Mouse (Mus musculus): ENCODE data around the gene Fyttd1. TPM values are rescaled to one million over a fixed set of nuclear protein-coding genes. Genes with fewer than 3 reads are reported as not detected.

The Fyttd1 gene
- not detected in 2 replicates for polyA plus RNA-seq (2012; ENCODE audit: insufficient read depth, insufficient read length, low replicate concordance, missing spikeins)

GRCm38 (mm10) chr16:32877343-32878156, at the start of gene Fyttd1, which contains the start of gene Rubcn:
Gene Fyttd1 (plus strand): TSS chr16:32877500.
Gene Rubcn (minus strand): TSS chr16:32877766.
- Histone ChIP-seq H3K4me3 (ENCODE audit: insufficient read depth, low read depth, low read length) (peak within 1 kb of the TSS; percentile 79), H3K4me1 (ENCODE audit: control insufficient read depth, insufficient read depth, low read length) (peaks cover 10% of the 10 kb centered on the region), H3K27ac (ENCODE audit: insufficient read depth, low read depth, low read length) (peak within 1 kb of the TSS; percentile 55)
- under 1% methylated on average over 79 of the region's 83 CpGs for WGBS
- no peak for TF ChIP-seq CTCF (IDR thresholded peaks at IDR 0.05; ENCODE audit: insufficient read depth, low read depth, low read length)
- TF ChIP-seq POLR2A (IDR thresholded peaks at IDR 0.05; ENCODE audit: insufficient read depth, low read depth, low read length), result peak; percentile 86

- TF ChIP-seq CTCF (IDR thresholded peaks at IDR 0.05; ENCODE audit: insufficient read depth, low read depth, low read length) (no peak), POLR2A (IDR thresholded peaks at IDR 0.05; ENCODE audit: insufficient read depth, low read depth, low read length) (no peak)
- 93% methylated on average over 11 of the region's 11 CpGs for WGBS
- H3K27ac ChIP-seq (ENCODE audit: insufficient read depth, low read depth, low read length), result no peak overlapping the region
- no peak overlapping the region for H3K4me3 ChIP-seq (ENCODE audit: insufficient read depth, low read depth, low read length)
- peaks cover 13% of the 10 kb centered on the region for H3K4me1 ChIP-seq (ENCODE audit: control insufficient read depth, insufficient read depth, low read length)
These were observed 48.2 kb upstream of the Fyttd1 start for GRCm38 (mm10) chr16:32829104-32829503.

GRCm38 (mm10) chr16:32831501-32831900, 45.8 kb upstream of the Fyttd1 start:
- Histone ChIP-seq H3K27ac (ENCODE audit: insufficient read depth, low read depth, low read length) (no peak overlapping the region), H3K4me1 (ENCODE audit: control insufficient read depth, insufficient read depth, low read length) (peaks cover 24% of the 10 kb centered on the region), H3K4me3 (ENCODE audit: insufficient read depth, low read depth, low read length) (no peak overlapping the region)
- 43% methylated on average over 4 of the region's 4 CpGs for WGBS
- TF ChIP-seq POLR2A (IDR thresholded peaks at IDR 0.05; ENCODE audit: insufficient read depth, low read depth, low read length), result no peak
- TF ChIP-seq CTCF (IDR thresholded peaks at IDR 0.05; ENCODE audit: insufficient read depth, low read depth, low read length), result no peak

GRCm38 (mm10) chr16:32847103-32847502, 30.2 kb upstream of the Fyttd1 start:
- WGBS, result 80% methylated on average over 11 of the region's 11 CpGs
- H3K4me1 ChIP-seq (ENCODE audit: control insufficient read depth, insufficient read depth, low read length), result peaks cover 8% of the 10 kb centered on the region; the same call in 1 of the 2 replicates
- no peak overlapping the region for H3K27ac ChIP-seq (ENCODE audit: insufficient read depth, low read depth, low read length)
- TF ChIP-seq POLR2A (IDR thresholded peaks at IDR 0.05; ENCODE audit: insufficient read depth, low read depth, low read length) (no peak), CTCF (IDR thresholded peaks at IDR 0.05; ENCODE audit: insufficient read depth, low read depth, low read length) (no peak)
- H3K4me3 ChIP-seq (ENCODE audit: insufficient read depth, low read depth, low read length), result no peak overlapping the region

GRCm38 (mm10) chr16:32849042-32849830, 28.1 kb upstream of the Fyttd1 start:
- Histone ChIP-seq H3K27ac (ENCODE audit: insufficient read depth, low read depth, low read length) (no peak overlapping the region), H3K4me1 (ENCODE audit: control insufficient read depth, insufficient read depth, low read length) (peaks cover 13% of the 10 kb centered on the region), H3K4me3 (ENCODE audit: insufficient read depth, low read depth, low read length) (no peak overlapping the region)
- 89% methylated on average over 11 of the region's 11 CpGs for WGBS
- TF ChIP-seq POLR2A (IDR thresholded peaks at IDR 0.05; ENCODE audit: insufficient read depth, low read depth, low read length) (no peak), CTCF (IDR thresholded peaks at IDR 0.05; ENCODE audit: insufficient read depth, low read depth, low read length) (no peak)

- Histone ChIP-seq H3K27ac (ENCODE audit: insufficient read depth, low read depth, low read length) (peak overlapping the region; percentile 80), H3K4me1 (ENCODE audit: control insufficient read depth, insufficient read depth, low read length) (peaks cover 21% of the 10 kb centered on the region), H3K4me3 (ENCODE audit: insufficient read depth, low read depth, low read length) (no peak overlapping the region)
- TF ChIP-seq CTCF (IDR thresholded peaks at IDR 0.05; ENCODE audit: insufficient read depth, low read depth, low read length) (no peak), POLR2A (IDR thresholded peaks at IDR 0.05; ENCODE audit: insufficient read depth, low read depth, low read length) (no peak)
- WGBS, result 22% methylated on average over 13 of the region's 13 CpGs
These were observed 23.7 kb upstream of the Fyttd1 start for GRCm38 (mm10) chr16:32853492-32854049.

- Histone ChIP-seq H3K4me3 (ENCODE audit: insufficient read depth, low read depth, low read length) (no peak overlapping the region), H3K27ac (ENCODE audit: insufficient read depth, low read depth, low read length) (peak overlapping the region; percentile 92), H3K4me1 (ENCODE audit: control insufficient read depth, insufficient read depth, low read length) (peaks cover 24% of the 10 kb centered on the region)
- TF ChIP-seq CTCF (IDR thresholded peaks at IDR 0.05; ENCODE audit: insufficient read depth, low read depth, low read length), result no peak
- TF ChIP-seq POLR2A (IDR thresholded peaks at IDR 0.05; ENCODE audit: insufficient read depth, low read depth, low read length), result no peak
- 11% methylated on average over 2 of the region's 2 CpGs for WGBS
These were observed 23.2 kb upstream of the Fyttd1 start for GRCm38 (mm10) chr16:32854050-32854571.

GRCm38 (mm10) chr16:32856751-32857150, 20.5 kb upstream of the Fyttd1 start:
- TF ChIP-seq POLR2A (IDR thresholded peaks at IDR 0.05; ENCODE audit: insufficient read depth, low read depth, low read length) (no peak), CTCF (IDR thresholded peaks at IDR 0.05; ENCODE audit: insufficient read depth, low read depth, low read length) (no peak)
- WGBS, result 94% methylated on average over 3 of the region's 3 CpGs
- H3K4me1 ChIP-seq (ENCODE audit: control insufficient read depth, insufficient read depth, low read length), result peaks cover 25% of the 10 kb centered on the region
- H3K27ac ChIP-seq (ENCODE audit: insufficient read depth, low read depth, low read length), result no peak overlapping the region
- no peak overlapping the region for H3K4me3 ChIP-seq (ENCODE audit: insufficient read depth, low read depth, low read length)
